Mouse (Mus musculus) Patski (cell line): ENCODE measurements around the gene Dnajc28. TPM values are rescaled to one million over a fixed set of nuclear protein-coding genes. Genes with fewer than 3 reads are reported as not detected.

Source experiments
- ATAC-seq: fragments of 100-300 bp; one replicate; pipeline ENCODE4 v1.8.0; 2021
- CTCF ChIA-PET: fragments of 350-600 bp; sonication (Branson Sonifier 250); formaldehyde crosslinking; loops from one replicate; lab custom pipeline; 2022; ENCODE audit warnings: inconsistent platforms; lab: Charles Lee
- POLR2A ChIA-PET: fragments of 350-600 bp; sonication (Branson Sonifier 250); formaldehyde crosslinking; loops from one replicate; lab custom pipeline; 2022; ENCODE audit warnings: antibody characterized with exemption, inconsistent platforms; lab: Charles Lee
- DNase-seq: peaks from one replicate; pipeline ENCODE4 v3.0.0-alpha.2; 2011; ENCODE audit warnings: low read depth, low spot score
- H3K27me3 ChIP-seq: fragments of 371-371 bp; one replicate; pipeline ENCODE4 v1.5.1; 2021
- CTCF ChIP-seq: fragments of 100-300 bp; IDR thresholded peaks from one replicate; pipeline ENCODE4 v1.5.1; 2021
- in situ Hi-C: fragments of 300-500 bp; cut with MboI; formaldehyde crosslinking; loops from 3 replicates; pipeline ENCODE4 v1.11.1; 2018; ENCODE audit warnings: low pct_unique_long_range_greater_than_20kb, mixed read lengths
- polyA plus RNA-seq: library from polyadenylated mRNA; unstranded; gene quantifications from one replicate; pipeline ENCODE4 v1.2.3, GENCODE M21; 2021

Dnajc28 gene
- polyA plus RNA-seq, 1 experiment from 2014 or later: 5.0 TPM

DNA sequence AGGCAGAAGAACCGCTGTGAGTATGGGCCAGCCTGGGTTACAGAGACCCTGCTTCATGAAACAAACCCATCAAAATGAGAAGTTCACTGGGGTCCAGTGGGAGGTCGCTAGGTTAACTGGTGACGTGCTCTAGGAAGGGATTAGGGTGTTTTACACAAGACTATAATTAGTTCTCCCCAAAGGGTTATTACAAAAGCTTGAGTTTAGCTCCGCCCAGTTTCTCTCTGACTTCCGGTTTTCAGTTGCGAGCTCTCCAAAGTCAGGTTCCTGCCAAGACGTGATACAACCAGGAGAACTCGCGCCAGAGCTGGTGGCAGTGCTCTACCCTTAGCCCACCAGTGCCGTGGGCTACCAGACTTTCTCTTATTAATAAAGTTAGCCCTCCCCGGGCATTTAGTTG is 7.6 kb downstream of the Dnajc28 start:
- ATAC-seq: no peak
- TF ChIP-seq CTCF: no peak
- in situ Hi-C loops: no loop called here
- ChIA-PET POLR2A (no interaction called here), CTCF (no interaction called here)
- DNase-seq: no peak
- H3K27me3 ChIP-seq: no peaks in the 10 kb centered on the region

DNA sequence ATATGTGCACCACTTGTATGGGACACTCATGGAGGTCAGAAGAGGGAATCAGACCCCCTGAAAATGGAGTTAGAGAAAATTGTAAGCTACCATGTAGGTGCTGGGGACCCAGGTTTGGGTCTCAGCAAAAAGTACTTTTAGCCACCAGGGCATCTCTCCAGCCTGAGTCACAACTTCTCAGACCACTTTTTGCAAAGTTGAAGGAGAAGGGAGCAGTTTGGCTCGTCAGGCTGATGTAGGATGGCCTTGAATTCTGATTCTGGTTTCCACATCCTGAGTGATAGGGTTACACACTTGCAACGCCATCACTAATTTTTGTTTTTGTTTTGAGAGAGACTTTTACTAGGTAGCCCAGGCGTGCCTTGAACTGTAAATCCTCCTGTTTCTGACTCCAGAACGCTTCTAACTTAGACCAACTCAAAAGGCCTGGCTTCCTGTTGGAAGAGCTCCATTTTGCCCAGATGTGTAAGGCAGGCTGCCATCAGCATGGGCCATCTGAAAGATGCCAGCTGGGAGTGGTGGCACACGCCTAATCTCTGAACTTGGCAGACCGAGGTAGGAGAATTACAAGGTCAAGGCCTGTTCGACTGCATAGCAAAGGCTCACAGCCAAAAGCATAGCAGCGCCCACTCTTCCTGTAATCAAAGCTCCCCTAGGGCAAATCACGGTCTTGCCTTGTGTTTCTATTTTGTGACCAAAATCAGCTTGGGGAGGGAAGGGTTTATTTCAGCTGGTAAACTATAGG is 9.2 kb downstream of the Dnajc28 start:
- POLR2A ChIA-PET: no interaction called here
- no peak for TF ChIP-seq CTCF
- in situ Hi-C loops: no loop called here
- CTCF ChIA-PET: no interaction called here
- DNase-seq: no peak
- no peak for ATAC-seq
- H3K27me3 ChIP-seq: no peaks in the 10 kb centered on the region

DNA sequence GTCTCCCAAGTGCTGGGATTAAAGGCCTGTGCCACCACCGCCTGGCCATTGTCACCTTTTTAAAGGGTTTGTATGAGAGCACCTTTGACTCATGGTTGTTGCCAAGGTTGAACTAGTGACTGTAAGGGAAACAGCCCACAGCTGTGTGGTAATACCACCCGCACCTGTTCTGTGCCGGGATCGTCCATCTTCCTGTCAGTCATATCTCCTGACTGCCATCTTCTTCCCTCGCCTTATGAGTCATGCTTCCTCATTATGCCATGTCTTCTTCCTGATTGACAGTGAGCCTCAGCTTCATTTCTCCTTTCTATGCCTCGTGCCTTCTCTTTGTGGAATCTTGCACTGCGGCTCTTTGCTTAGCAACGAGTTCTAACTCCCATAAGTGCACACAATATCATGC is 11.9 kb downstream of the Dnajc28 start:
- POLR2A ChIA-PET: no interaction called here
- DNase-seq (no peak), ATAC-seq (no peak)
- TF ChIP-seq CTCF: no peak
- no peaks in the 10 kb centered on the region for H3K27me3 ChIP-seq
- in situ Hi-C loops: no loop called here
- CTCF ChIA-PET: no interaction called here

DNA sequence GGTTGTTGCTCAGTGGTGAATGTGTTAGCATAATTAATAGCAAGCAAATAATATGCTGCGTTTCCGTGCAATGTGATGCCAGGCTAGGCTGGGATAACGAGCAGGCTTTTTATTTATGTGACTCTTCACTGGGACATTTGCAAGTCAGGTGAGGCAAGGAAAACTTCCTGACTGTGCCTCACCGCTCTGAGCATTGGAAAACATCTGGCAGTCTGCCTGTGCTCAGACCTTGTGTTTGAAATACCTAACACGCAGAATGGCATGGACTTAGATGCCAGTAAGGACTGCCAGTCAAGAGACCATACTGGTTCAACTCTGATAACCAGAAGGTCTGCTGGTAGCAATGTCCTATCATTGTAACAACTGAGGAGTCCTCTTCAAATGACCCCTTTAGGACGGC is 13.7 kb downstream of the Dnajc28 start:
- POLR2A ChIA-PET: no interaction called here
- in situ Hi-C loops: no loop called here
- no peaks in the 10 kb centered on the region for H3K27me3 ChIP-seq
- no peak for DNase-seq
- ATAC-seq: no peak
- CTCF ChIA-PET: interaction anchor here (1.0 kb wide), 1 partner anchor 12 kb away, joined by 3 read pairs; no protein-coding TSS in a partner anchor
- TF ChIP-seq CTCF: no peak

DNA sequence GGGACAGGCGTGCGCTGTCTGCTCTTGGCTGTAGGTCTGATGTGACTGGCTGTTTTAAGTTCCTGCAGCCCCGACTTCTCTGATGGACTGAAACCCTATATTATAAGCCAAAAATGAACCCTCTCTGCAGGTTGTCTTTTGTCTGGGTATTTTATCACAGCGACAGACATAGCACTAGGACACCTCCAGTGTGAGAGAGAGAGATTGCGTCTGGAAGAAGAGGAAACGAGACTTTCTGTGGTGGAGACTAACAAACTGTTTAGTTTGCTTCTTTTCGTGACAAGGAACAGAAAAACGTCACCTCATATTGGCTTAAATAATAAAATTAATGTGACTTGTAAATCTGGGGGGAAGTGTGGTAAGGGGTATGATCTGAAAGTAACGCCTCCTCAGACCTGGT is 17.1 kb downstream of the Dnajc28 start:
- no peaks in the 10 kb centered on the region for H3K27me3 ChIP-seq
- ChIA-PET POLR2A (no interaction called here), CTCF (no interaction called here)
- ATAC-seq (no peak), DNase-seq (no peak)
- in situ Hi-C loops: no loop called here
- no peak for TF ChIP-seq CTCF

DNA sequence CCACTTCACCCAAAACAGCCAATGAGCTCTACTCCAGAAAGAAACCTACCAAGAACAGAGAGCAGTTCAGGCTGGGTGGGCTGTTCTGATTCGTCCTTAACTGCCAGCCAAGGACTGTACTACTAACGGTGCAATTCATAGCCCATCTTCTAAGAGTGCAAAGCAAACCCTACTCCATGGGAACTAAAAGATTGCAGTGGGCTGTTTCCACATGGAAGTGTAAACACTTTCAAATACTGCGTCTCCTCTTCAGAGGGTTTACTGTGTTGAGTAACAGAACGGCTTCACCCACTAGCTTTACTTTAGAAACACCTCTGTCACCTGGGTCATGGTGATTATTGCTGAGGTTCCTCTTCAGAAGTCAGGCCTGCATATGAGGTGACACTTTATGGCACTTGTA is 17.7 kb downstream of the Dnajc28 start:
- POLR2A ChIA-PET: no interaction called here
- CTCF ChIA-PET: no interaction called here
- in situ Hi-C loops: no loop called here
- DNase-seq: no peak
- no peaks in the 10 kb centered on the region for H3K27me3 ChIP-seq
- no peak for TF ChIP-seq CTCF
- ATAC-seq: no peak

DNA sequence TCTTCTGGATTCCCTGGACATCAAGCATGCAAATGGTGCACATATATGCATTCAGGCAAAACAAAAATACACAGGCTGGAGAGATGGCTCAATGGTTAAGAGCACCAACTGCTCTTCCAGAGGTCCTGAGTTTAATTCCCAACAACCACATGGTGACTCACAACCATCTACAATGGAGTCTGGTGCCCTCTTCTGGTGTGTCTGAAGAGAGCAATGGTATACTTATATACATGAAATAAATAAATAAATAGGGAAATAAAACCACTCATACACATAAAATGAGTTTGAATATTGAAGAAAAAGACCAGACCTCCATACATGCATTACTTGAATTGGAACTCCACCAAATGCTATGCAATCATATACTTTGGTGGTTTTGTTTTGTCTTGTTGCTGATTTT is 19.6 kb downstream of the Dnajc28 start:
- ATAC-seq: no peak
- CTCF ChIA-PET: no interaction called here
- in situ Hi-C loops: no loop called here

DNA sequence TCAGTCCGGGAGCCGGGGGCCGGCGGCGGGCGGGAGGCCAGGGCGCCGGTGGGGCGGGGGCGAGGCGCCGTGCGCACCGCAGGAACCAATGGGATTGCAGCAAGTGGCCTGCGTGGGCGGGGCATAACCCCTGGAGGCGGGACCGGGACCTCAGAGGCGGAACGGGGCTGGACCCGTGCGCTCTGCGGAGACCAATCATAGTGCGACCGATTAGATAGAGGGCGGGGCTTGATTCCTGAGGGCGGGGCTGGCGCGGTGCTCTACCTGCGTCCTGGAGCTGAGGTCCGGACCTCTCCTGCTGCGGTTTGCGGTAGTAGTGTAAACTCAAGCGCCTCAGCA is 21.2 kb downstream of the Dnajc28 start, which contains the start of gene Tmem50b:
Tmem50b (minus strand) TSS at position 129 of the 339 bp plus-strand sequence.
- ATAC-seq (peak; percentile 97), DNase-seq (peak; percentile 71)
- H3K27me3 ChIP-seq: no peaks in the 10 kb centered on the region
- CTCF ChIA-PET: interaction anchor here (1.1 kb wide), 1 partner anchor 16 kb away, joined by 4 read pairs; no protein-coding TSS in a partner anchor
- POLR2A ChIA-PET: interaction anchor here (0.6 kb wide), 1 partner anchor 51 kb away, joined by 12 read pairs; no protein-coding TSS in a partner anchor
- in situ Hi-C loops: no loop called here
- no peak for TF ChIP-seq CTCF

More for the DNA sequence above, 19.6 kb downstream of the Dnajc28 start:
- TF ChIP-seq CTCF: no peak
- DNase-seq: no peak
- H3K27me3 ChIP-seq: no peaks in the 10 kb centered on the region
- POLR2A ChIA-PET: no interaction called here

DNA sequence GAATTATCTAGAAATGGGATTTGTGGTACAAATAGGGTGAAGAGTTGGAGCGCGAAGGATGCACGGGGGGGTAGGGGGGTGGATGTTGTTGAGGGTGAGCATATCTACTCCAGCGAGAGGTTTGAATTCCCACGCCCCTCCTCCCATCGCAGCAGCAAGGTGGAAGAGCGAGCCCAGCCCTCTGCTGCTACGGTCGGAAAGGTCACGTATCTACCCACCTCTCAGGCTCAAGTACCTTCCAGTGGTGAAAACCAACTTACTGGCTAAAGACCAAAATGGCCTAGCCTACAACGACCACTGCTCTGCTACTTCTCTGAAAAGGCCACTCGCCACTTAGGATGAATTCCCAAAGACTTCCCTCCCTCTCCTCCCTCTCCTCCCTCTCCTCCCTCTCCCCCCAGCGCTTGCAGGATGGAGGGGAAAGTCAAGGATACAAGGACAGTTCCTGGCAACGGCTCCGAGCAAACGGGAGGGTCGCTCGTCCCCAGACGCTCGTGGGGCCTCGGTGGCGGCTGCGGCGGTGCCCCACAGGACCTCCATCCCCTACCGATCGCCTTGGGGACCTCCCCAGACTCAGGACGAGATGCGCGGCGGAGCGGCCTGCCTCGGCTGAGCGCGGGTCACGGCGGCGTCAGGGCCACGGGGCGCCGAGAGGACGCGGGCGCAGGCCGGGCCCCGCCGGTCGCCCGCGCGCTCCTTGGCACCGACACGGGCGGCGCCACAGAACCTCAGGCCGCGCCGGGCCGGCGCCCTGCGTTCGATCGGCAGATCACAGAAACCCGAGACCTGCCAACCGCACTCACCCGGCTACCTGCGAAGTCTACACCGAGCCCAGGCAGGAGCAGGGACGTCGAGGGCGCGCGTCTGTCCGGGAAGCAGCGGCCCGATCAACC is 21.8 kb downstream of the Dnajc28 start:
- H3K27me3 ChIP-seq: no peaks in the 10 kb centered on the region
- ChIA-PET CTCF (interaction anchor here (1.0 to 1.1 kb wide), 2 partner anchors 13 to 16 kb away, joined by 3 to 4 read pairs; no protein-coding TSS in a partner anchor), POLR2A (interaction anchor here (0.6 kb wide), 2 partner anchors 52 to 70 kb away, joined by 3 to 12 read pairs; no protein-coding TSS in a partner anchor)
- ATAC-seq (peak; percentile 66), DNase-seq (no peak)
- in situ Hi-C loops: no loop called here
- TF ChIP-seq CTCF: no peak

DNA sequence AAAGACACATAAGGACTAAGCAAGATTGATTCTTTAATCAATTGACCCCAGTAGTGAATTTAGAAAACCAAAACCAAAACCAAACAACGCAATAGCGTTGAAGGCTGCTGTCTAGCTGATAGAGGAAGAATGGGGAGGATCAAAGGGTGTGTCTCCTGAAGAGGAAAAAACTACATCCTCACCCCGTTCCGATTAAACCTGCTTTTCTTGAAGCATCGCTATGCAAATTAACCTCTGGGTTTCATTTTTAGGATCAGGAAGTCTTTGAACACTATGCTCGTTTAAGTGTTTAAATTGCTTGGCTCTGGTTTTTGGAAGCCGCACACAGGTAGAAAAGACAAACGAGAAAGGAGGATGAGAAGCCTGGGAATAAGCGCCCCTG is 22.4 kb downstream of the Dnajc28 start:
- ChIA-PET CTCF (interaction anchor here (1.0 kb wide), 1 partner anchor 12 kb away, joined by 3 read pairs; no protein-coding TSS in a partner anchor), POLR2A (interaction anchor here (0.6 kb wide), 1 partner anchor 69 kb away, joined by 3 read pairs; no protein-coding TSS in a partner anchor)
- in situ Hi-C loops: no loop called here
- DNase-seq (no peak), ATAC-seq (no peak)
- no peak for TF ChIP-seq CTCF
- no peaks in the 10 kb centered on the region for H3K27me3 ChIP-seq
